Mouse (Mus musculus) layer of hippocampus, postnatal 36 days (tissue): ENCODE data around the gene Neil1. TPM values are rescaled to one million over a fixed set of nuclear protein-coding genes. Genes with fewer than 3 reads are reported as not detected.

Source experiments
- DNase-seq, 2 experiments: peaks; one replicate each; pipeline ENCODE4 v3.0.0; 2022
- total RNA-seq, 2 experiments: library from RNA; stranded (reverse); gene quantifications; 2 replicates each; pipeline ENCODE4 v1.2.3; 2021

The Neil1 gene
- total RNA-seq, 2 experiments from 2014 or later: 7.7 to 8.5 TPM

GRCm38 (mm10) chr9:57138507-57138906, 9.6 kb downstream of the Neil1 start:
- DNase-seq: no peak

GRCm38 (mm10) chr9:57137777-57138176, 10.3 kb downstream of the Neil1 start:
- DNase-seq: no peak

DNA sequence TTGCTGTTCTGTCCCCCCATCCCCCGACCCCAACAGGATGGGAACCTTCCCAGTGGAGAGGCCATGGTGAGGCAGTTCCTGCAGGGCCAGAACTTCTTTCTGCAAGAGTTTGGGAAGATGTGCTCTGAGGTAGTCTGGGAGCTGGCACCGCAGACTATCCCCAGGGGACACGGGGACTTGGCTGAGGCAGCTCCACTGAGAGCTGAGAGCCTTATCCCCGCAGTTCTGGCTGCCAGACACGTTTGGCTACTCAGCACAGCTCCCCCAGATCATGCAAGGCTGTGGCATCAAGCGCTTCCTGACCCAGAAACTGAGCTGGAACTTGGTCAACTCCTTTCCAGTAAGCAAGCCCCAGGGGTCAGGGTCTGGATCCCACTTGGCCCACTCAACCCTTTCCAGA, 10.9 kb downstream of the Neil1 start:
- no peak for DNase-seq

DNA sequence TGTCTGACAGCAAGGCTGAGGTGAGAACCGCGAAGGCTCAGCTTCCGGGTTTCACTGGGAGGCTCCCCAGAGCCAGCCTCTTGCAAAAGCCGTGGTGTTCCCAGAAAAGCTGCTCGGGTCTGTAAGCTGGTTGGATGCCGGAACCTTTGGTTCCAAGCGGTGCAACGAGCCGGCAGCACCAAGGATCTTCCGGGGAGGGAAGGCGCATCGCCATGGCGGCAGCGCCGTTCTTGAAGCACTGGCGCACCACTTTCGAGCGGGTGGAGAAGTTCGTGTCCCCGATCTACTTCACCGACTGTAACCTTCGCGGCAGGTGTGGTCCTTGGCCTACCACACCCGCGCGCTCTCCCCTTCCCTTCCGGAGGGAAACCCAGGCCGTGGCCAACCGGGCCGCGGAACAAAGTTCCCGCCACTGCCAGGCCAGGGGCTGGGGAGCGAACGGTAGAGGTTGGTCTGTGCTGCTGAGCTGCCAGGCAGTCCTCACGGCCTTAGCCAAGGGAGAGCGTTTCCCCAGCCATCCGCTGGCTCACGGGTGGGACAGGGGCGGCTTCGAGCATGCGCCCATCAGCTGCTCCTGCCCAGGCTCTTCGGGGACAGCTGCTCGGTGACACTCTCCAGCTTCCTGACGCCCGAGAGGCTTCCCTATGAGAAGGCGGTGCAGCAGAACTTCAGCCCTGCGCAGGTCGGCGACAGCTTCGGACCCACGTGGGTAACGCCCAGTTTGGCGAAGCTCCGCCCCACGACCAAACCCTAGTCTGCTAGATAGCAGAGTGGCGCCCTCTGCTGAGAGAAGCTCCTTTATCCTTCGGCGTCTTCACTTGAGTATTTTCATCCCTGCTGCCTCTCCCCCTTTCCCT, 17.3 kb downstream of the Neil1 start, which contains the start of gene Man2c1:
Gene Man2c1 (plus strand): TSS at position 114 of the 857 bp plus-strand sequence.
- peak; percentile 88 to 91 for DNase-seq

GRCm38 (mm10) chr9:57129641-57130040, 18.5 kb downstream of the Neil1 start:
- DNase-seq: no peak

DNA sequence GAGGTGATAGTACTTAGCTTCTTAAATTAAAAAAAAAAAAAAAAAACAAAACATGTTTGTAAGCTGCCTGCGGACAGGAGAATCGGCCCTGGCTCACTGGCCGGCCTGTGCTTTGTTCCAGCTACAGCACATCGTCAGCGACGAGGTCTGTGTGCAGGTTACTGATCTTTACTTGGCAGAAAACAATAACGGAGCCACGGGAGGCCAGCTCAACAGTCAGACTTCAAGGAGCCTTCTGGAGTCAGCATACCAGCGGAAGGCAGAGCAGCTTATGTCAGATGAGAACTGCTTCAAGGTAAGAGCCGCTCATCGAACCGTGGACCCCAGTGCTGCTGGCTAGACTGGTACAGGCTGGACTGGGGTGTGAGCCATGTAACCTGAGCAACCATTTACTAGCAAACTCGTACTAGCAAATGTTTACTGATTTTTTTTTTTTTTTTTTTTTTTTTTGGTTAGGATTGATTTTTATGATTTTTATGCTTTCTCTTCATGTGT, 30.8 kb downstream of the Neil1 start:
- no peak for DNase-seq

Other genes with a start within 250 kb of the Neil1 start
- gene Snx33, start 219.9 kb downstream of the Neil1 start, total RNA-seq: 1 to 10 TPM; 9.1 to 9.2 TPM
- gene Imp3, start 210.8 kb downstream of the Neil1 start, total RNA-seq: 10 to 100 TPM; 54.7 to 56.3 TPM
- 10 to 100 TPM; 15.4 to 17.9 TPM for gene Snupn, start 197.4 kb downstream of the Neil1 start, total RNA-seq
- gene Ptpn9, start 153.4 kb downstream of the Neil1 start, total RNA-seq: 10 to 100 TPM; 30.4 to 31.7 TPM
- gene Sin3a, start 76.3 kb downstream of the Neil1 start, total RNA-seq: 10 to 100 TPM; 35.5 to 37.1 TPM
- gene Man2c1, start 17.6 kb downstream of the Neil1 start, total RNA-seq: 100 to 1,000 TPM; 145 to 168 TPM
- gene Commd4, start 10.0 kb upstream of the Neil1 start, total RNA-seq: 10 to 100 TPM; 83.4 to 89.3 TPM
- gene Trcg1, start 88.3 kb upstream of the Neil1 start, total RNA-seq: not detected
- 10 to 100 TPM; 31.7 to 33.8 TPM for gene 1700017B05Rik, start 114.3 kb upstream of the Neil1 start, total RNA-seq